Mouse (Mus musculus): ENCODE data around the gene Elovl3.
"Not testable (repeated sequence)": the region's sequence is repeated elsewhere in the genome, so short reads cannot be mapped to it uniquely, and the experiment has no call there.

Elovl3 gene

GRCm38 (mm10) chr19:46135789-46136638 lies 4.3 kb downstream of the Elovl3 start:
- no peak for DNase-seq (ENCODE audit: low read depth)

- DNase-seq (ENCODE audit: low read depth) = peak; percentile 88
These were observed 5.2 kb downstream of the Elovl3 start for GRCm38 (mm10) chr19:46136639-46137580.

GRCm38 (mm10) chr19:46140324-46140723 lies 8.6 kb downstream of the Elovl3 start:
- no peak for DNase-seq (ENCODE audit: low read depth)

- DNase-seq (ENCODE audit: low read depth) = no peak
These were observed 9.4 kb downstream of the Elovl3 start for GRCm38 (mm10) chr19:46141091-46141490.

- no peak for DNase-seq (ENCODE audit: low read depth)
These were observed 16.0 kb downstream of the Elovl3 start, which contains the start of gene Pitx3 for GRCm38 (mm10) chr19:46147511-46148371. TSS of gene Pitx3 (minus strand) at chr19:46148326.

- DNase-seq (ENCODE audit: low read depth) = peak; percentile 91
These were observed 16.7 kb downstream of the Elovl3 start for GRCm38 (mm10) chr19:46148372-46148760.

GRCm38 (mm10) chr19:46149091-46149490 lies 17.4 kb downstream of the Elovl3 start:
- no peak for DNase-seq (ENCODE audit: low read depth)

DNA sequence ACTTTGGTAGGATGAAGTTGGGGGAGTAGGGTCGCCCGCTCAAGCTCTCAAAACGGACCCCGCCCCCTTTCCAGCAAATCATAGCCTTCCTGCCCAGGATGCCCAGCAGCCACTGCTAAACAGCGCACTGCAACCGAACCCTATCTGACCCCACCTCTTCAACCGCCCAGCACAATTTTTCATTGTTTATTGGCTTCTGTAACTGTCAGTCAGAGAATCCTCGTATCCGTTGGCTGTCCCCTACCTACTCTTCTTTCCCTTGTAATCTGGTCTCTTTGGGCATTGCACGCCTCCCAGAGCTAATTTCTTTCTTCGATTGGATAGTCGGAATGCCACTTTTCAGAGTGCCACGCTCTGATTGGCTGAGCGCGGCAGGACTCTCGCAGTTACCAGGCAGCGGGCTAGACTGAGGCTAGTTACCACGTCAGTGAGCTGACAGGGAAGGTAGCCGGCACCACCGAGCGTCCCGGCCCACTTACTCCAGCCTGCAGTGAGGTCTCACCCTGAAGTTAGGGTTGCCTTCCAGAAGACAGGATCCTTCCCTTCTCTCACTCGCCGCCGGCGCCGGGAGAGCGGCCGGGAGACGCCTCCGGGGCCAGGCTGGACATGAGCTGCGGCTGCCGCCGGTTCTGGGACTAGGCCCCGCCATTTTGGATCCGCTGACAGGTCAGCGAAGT lies 20.6 kb downstream of the Elovl3 start, which contains the start of gene Gbf1:
Gene Gbf1 (plus strand): TSS at position 383 of the 677 bp plus-strand sequence.
- peak; percentile 98 for DNase-seq (ENCODE audit: low read depth)

GRCm38 (mm10) chr19:46165950-46166349 lies 34.3 kb downstream of the Elovl3 start:
- DNase-seq (ENCODE audit: low read depth) = no peak

DNA sequence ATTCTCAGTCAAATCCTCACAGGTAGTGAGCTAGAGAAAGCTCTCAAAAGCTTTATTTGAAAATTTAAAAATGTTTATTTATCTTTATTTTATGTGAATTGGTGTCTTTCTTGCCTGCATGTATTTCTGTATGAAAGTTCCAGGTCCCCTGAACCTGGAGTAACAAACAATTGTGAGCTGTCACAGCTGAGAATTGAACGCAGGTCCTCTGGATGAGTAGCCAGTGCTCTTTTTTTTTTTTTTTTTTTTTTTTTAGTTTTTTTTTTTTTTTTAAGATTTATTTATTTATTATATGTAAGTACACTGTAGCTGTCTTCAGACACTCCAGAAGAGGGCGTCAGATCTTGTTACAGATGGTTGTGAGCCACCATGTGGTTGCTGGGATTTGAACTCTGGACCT lies 35.5 kb downstream of the Elovl3 start:
- DNase-seq (ENCODE audit: low read depth) = not testable (repeated sequence)

- DNase-seq (ENCODE audit: low read depth) = no peak
These were observed 37.7 kb downstream of the Elovl3 start for GRCm38 (mm10) chr19:46169396-46169795.

DNA sequence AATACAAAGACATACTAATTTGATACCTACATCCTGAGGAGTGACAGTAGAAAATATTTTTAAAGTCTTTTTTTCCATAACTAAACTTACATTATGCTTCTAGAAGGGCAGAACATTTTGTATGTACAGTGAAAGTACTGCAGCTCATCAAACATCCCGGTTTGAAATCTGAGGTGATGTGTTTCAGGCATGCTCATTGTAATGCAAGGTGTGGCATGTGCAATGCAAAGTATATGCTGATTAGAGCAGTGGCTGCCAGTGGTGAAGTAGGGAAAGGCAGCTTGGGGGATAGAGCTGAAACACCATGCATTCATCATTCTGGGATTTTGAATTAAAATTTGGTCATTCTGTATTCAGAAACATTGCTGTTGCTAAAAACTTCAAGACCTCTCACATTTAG lies 38.2 kb downstream of the Elovl3 start:
- DNase-seq (ENCODE audit: low read depth) = no peak

- DNase-seq (ENCODE audit: low read depth) = no peak
These were observed 40.8 kb downstream of the Elovl3 start for GRCm38 (mm10) chr19:46172541-46172940.

DNA sequence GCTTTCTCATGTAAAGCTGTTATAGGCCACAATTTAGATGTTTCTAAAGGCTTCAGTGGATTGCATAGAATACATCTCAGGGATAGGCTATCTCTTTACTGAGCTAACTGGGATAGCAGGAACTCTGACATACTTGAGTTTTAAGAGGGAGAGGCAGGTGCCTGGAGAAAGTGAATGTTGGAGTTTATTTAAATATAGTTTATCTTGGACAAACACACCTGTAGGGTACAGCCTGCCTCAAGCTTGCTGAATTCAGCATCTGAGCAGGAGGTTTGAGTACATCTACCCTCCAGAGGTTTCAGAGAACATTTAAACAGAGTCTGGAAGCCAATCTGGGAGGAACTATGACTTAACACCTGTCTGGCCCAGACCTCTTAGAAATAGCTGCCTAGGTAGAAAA lies 43.5 kb downstream of the Elovl3 start:
- DNase-seq (ENCODE audit: low read depth) = no peak

DNA sequence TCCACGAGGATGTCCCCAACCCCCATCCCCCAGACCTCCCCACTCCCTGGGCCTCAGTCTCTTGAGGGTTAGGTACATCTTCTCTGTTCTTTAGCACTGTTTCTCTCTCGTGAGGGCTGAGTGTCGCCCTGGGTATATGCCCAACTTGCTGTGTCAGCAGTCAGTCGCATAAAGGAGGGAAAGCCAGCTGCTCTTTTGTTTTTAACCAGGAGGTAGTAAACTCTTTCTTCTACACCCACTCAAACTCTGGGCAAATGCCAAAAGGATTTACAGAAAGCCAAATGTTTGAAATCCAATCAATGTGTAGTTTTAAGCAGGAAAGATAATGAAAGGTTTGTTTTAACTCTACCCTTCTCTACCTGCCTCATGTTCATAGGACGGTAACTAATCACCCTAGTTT lies 45.3 kb downstream of the Elovl3 start:
- DNase-seq (ENCODE audit: low read depth) = no peak

DNA sequence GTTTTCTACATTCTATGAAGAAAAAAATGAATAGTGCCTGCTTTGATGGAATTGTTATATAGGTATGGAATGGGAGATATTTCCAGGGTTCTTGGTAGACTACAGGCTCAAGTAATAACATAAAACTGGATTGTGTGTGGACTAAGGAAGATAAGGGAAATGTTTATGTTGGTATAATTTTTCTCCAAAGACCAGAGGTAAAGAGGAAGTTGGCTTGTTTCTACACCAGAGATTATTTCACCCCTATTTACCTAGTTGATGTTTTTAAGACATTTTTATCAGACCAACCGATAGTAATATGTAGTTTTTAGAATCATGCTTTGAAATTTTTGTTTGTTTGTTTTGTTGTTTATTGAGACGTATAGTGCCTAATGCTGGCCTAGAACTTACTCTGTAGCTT lies 48.6 kb downstream of the Elovl3 start:
- DNase-seq (ENCODE audit: low read depth) = no peak

GRCm38 (mm10) chr19:46182241-46182640 lies 50.5 kb downstream of the Elovl3 start:
- DNase-seq (ENCODE audit: low read depth) = no peak

Data from c-Kit-positive CD71-positive TER-119-negative erythroid progenitor cells, embryonic 14.5 days (primary cell).